Mouse (Mus musculus) thymus, adult 2 months (tissue): ENCODE measurements at regions not wholly inside any gene's neighbourhood (a gene's known extent, or its start where the extent isn't known, plus 50 kb on each side); places are given as distances from the start of the nearest gene placed in this dataset.

Source experiments
- CTCF ChIP-seq: fragments of 200-500 bp; IDR thresholded peaks from 2 replicates; pipeline ENCODE4 v1.5.1; 2012; ENCODE audit warnings: mild to moderate bottlenecking, control low read depth, low read length, moderate library complexity, borderline replicate concordance; ENCODE audit not compliant: control insufficient read depth, poor library complexity, insufficient read depth; ENCODE audit errors: extremely low read depth
- POLR2A ChIP-seq: fragments of 200-500 bp; IDR thresholded peaks from 2 replicates; pipeline ENCODE4 v1.6.1; 2012; ENCODE audit warnings: mild to moderate bottlenecking, low read length, control low read depth, moderate library complexity; ENCODE audit not compliant: control insufficient read depth, poor library complexity, insufficient read depth; ENCODE audit errors: extremely low read depth

- no peak for TF ChIP-seq POLR2A
- TF ChIP-seq CTCF = no peak
Observed at GRCm38 (mm10) chr13:112058771-112059170, 229.5 kb upstream of the Ankrd55 start.
